Mouse (Mus musculus) bone marrow, adult 2 months (tissue): ENCODE data around the gene Nppa.

Experiments
- CTCF ChIP-seq: fragments of 200-500 bp; IDR thresholded peaks from 2 replicates; pipeline ENCODE4 v1.5.1; 2011; ENCODE audit warnings: low read length, control low read depth; ENCODE audit not compliant: control insufficient read depth, insufficient read depth
- POLR2A ChIP-seq: fragments of 200-500 bp; IDR thresholded peaks from 2 replicates; pipeline ENCODE4 v1.6.1; 2011; ENCODE audit warnings: low read depth, mild to moderate bottlenecking, control low read depth, low read length, borderline replicate concordance; ENCODE audit not compliant: control insufficient read depth

DNA sequence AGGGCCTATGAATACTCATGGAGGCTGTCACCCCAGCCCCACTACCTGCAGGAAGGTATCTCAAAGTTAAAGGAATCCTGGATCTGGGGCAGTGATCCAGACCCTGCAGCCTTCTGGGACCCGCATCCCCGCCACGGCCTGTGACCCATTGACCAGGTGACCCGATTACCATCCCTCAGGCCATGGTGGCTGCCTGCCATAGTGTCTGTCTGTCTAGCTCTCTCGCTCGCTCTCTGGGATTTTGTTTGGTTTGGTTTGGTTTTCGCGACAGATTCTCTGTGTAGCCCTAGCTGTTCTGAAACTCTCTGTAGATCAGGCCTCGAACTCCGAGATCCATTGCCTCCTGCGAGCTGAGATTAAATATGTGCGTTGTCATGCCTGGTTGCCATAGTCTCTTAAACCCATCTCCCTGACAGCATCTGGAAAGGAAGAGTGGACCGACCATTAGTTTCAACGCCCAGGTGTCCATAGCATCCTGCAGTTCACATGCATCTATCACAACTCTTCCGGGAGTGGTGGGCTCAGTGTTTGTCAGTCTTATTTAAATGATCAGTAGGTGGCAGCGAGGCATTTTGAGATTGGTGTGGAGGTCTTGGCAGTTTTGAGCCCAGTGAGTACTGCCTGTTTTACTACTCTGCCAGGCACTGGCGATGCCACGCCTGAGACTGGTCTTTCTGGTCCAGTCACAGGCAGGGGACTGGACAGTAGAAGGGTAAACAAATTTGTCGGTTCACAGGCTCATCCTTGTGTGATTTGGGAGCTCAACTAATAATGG lies 38.9 kb downstream of the Nppa start:
- TF ChIP-seq CTCF (no peak), POLR2A (no peak)
